Mouse (Mus musculus): ENCODE measurements at regions not wholly inside any gene's neighbourhood (a gene's known extent, or its start where the extent isn't known, plus 50 kb on each side); places are given as distances from the start of the nearest gene placed in this dataset.
"Not testable (repeated sequence)": the region's sequence is repeated elsewhere in the genome, so short reads cannot be mapped to it uniquely, and the experiment has no call there.

- H3K9ac ChIP-seq = no peak overlapping the region
- H3K27ac ChIP-seq = no peak overlapping the region
- ATAC-seq (ENCODE audit: insufficient number of reproducible peaks, insufficient read depth, low FRiP score, low TSS enrichment, low read depth) = no peak
- H3K4me2 ChIP-seq = no peak overlapping the region
- no peaks in the 10 kb centered on the region for H3K27me3 ChIP-seq
- peaks cover 9% of the 10 kb centered on the region; the same call in 1 of the 2 replicates for H3K9me3 ChIP-seq
- H3K4me1 ChIP-seq = no peaks in the 10 kb centered on the region
- H3K4me3 ChIP-seq = no peak overlapping the region
- no peaks in the 10 kb centered on the region for H3K36me3 ChIP-seq
These were observed 75.6 kb upstream of the Trim24 start for GRCm38 (mm10) chr6:37795001-37795400.

DNA sequence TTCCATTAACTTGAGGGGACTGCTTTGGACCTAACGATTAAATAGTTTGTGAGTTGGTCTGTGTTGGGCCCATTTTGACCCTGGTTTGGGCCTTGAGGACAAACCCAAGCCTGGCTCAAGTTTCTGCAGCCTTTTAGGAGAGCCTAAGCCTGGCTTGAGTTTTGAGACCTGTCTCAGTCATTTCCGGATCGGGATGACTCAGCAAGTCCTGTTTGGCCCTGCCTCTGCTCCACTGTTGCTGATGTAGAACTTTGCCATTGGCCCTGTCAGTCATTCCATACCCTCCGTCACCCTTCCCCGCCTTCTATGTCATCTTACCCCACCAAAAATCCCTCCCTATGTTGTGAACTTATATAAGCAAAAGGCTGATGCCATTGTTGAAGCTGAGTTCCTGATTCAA lies 67.4 kb upstream of the Trim24 start:
- Histone ChIP-seq H3K36me3 (no peaks in the 10 kb centered on the region), H3K4me2 (no peak overlapping the region), H3K27me3 (no peaks in the 10 kb centered on the region), H3K4me3 (no peak overlapping the region), H3K9ac (no peak overlapping the region), H3K9me3 (0 out of 2 replicates have a peak, but pooled peaks cover 9% of the 10 kb centered on the region), H3K4me1 (no peaks in the 10 kb centered on the region), H3K27ac (no peak overlapping the region)
- ATAC-seq (ENCODE audit: insufficient number of reproducible peaks, insufficient read depth, low FRiP score, low TSS enrichment, low read depth) = no peak
- WGBS = 92% methylated on average over 5 of the region's 5 CpGs

DNA sequence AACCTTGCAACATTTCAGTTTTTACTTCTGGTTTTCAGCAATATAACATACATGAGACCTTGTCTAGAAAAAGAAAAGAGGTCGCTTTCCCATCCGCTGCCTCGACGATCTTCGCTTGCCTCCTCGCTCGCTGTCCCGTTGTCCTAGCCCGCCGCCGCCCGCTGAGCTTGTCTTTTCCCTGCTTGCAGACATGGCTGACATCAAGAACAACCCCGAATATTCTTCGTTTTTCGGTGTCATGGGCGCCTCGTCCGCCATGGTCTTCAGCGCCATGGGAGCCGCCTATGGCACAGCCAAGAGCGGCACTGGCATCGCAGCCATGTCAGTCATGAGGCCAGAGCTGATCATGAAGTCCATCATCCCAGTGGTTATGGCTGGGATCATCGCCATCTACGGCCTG lies 64.7 kb upstream of the Trim24 start:
- H3K4me1 ChIP-seq; H3K4me2 ChIP-seq; H3K9ac ChIP-seq; H3K27me3 ChIP-seq; H3K27ac ChIP-seq; ATAC-seq (ENCODE audit: insufficient number of reproducible peaks, insufficient read depth, low FRiP score, low TSS enrichment, low read depth); H3K36me3 ChIP-seq; H3K9me3 ChIP-seq; H3K4me3 ChIP-seq: not testable (repeated sequence)
- WGBS = 96% methylated on average over 24 of the region's 24 CpGs

DNA sequence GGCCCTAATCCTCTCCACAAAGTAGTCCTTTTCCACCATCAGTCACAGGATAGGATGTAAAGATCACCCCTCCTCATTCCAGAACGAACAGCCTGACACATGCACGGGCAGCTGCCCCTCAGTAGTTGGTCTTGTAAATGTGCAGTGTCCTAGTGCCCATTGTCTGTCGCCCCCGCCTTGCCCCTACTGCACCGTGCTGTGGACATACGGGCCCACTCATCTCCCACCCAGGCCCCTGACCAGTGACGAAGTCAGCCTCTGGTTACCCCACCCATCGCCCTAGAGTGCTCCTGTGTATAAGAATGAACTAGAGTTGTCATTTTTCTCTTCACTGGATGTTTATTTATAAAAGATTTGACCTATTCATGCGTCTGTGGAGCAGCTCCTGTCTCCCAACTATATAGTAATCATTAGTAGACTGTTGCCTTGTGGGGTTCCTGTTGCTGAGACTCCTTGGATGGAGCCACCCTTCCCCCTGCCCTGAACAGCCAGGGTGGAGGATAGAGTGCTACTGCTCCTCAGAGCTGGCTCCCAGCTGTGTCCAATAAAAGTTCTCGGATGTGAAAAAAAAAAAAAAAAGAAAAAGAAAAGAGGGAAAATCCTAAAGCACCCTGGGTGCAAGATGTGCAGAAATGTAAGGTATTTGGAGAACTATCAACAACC lies 64.0 kb upstream of the Trim24 start:
- not testable (repeated sequence) for H3K4me1 ChIP-seq, H3K9me3 ChIP-seq, H3K36me3 ChIP-seq, H3K27ac ChIP-seq, H3K9ac ChIP-seq, H3K4me3 ChIP-seq, H3K4me2 ChIP-seq, H3K27me3 ChIP-seq
- ATAC-seq (ENCODE audit: insufficient number of reproducible peaks, insufficient read depth, low FRiP score, low TSS enrichment, low read depth) = 0 out of 2 replicates have a peak, but pooled peaks have one; percentile 62
- 32% methylated on average over 1 of the region's 10 CpGs for WGBS

GRCm38 (mm10) chr6:37815218-37815617 lies 55.4 kb upstream of the Trim24 start:
- not testable (repeated sequence) for H3K9me3 ChIP-seq; H3K9ac ChIP-seq; ATAC-seq (ENCODE audit: insufficient number of reproducible peaks, insufficient read depth, low FRiP score, low TSS enrichment, low read depth); H3K4me3 ChIP-seq; H3K4me1 ChIP-seq; H3K4me2 ChIP-seq; H3K27me3 ChIP-seq; H3K27ac ChIP-seq; H3K36me3 ChIP-seq
- WGBS = 63% methylated on average over 2 of the region's 2 CpGs
